Mouse (Mus musculus) embryonic fibroblast, embryonic 13.5 days (primary cell): ENCODE data around the gene Slc38a1.

Experiments used
- CTCF ChIP-seq: IDR thresholded peaks from 2 replicates; pipeline ENCODE4 v1.5.1; 2011; ENCODE audit warnings: mild to moderate bottlenecking, control low read depth, low read length, moderate library complexity, borderline replicate concordance; ENCODE audit not compliant: insufficient read depth
- POLR2A ChIP-seq: IDR thresholded peaks from 2 replicates; pipeline ENCODE4 v1.6.1; 2011; ENCODE audit warnings: low read depth, mild to moderate bottlenecking, control low read depth, low read length, moderate library complexity

DNA sequence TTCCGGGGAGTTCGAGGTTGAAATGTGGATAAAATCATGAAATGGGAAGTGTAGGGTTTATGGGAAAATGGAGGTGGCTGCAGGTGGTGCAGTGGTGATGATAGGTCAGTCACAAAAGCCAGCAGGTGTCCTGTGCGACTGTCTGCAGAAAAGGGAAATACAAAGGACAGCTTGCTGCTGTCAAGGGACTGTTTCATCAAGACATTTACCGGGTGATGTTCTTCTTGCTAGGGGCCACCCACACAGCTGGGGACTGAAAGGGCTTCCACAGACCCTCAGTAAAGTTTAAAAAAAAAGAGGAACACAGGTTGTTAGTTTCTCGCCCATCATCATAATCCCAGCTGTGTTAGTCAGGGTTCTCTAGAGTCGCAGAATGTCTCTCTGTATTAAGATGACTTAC, 42.6 kb upstream of the Slc38a1 start:
- no peak for TF ChIP-seq CTCF
- no peak for TF ChIP-seq POLR2A
